Mouse (Mus musculus) embryo, embryonic 11.5 days (tissue): ENCODE measurements around the gene Mob2.

Experiments
- DNase-seq: peaks from one replicate; pipeline ENCODE4 v3.0.0-alpha.2; 2012; ENCODE audit warnings: low read depth, low spot score

Gene Mob2

GRCm38 (mm10) chr7:142060931-142061565 lies at the start of gene Mob2:
Gene Mob2 (minus strand): TSS chr7:142061065.
- DNase-seq: peak; percentile 78

GRCm38 (mm10) chr7:142104747-142105146 lies 43.9 kb upstream of the Mob2 start:
- no peak for DNase-seq

- DNase-seq: peak; percentile 65
These were observed 36.9 kb upstream of the Mob2 start for GRCm38 (mm10) chr7:142097776-142098175.

- no peak for DNase-seq
These were observed 35.8 kb upstream of the Mob2 start for GRCm38 (mm10) chr7:142096701-142097100.

DNA sequence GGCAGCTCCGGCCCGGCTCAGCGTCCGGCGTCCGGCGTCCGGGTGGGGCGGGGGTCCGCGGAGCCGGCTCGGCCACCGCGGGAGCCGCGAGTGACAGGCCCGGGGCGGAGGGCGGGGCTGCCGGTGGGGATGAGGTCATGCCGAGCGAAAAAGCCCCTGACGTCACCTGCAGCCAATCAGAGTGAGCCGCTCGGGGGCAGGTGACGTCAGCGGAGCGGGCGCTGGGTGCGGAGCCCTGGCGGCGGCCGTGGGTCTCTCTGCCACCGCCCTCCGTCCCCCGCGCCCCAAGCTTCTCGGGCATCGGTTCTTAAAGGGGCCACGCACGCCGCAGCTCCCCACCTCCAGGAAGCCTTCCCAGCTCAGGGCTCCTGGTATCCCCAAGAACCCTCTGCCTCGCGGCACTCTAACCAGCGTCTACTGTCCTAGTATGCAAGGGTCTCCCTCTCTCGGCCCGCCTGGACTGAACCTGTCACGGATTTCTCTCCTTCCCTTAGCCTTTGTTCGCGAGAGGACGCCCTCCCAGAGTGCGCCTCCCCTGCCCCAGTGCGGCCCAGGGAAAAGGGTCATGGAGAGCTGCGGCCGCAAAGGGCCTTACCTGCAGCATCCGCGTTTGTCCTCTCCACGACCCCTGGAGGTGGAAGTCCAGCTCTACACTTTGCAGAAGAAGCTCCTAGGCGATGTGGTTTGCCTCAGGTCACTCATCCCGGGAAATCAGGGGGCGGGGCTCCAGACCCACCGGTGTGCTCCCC lies 34.5 kb upstream of the Mob2 start, which contains the start of gene Dusp8:
Gene Dusp8 (minus strand): TSS at position 661 of the 749 bp plus-strand sequence.
- peak; percentile 84 for DNase-seq

DNA sequence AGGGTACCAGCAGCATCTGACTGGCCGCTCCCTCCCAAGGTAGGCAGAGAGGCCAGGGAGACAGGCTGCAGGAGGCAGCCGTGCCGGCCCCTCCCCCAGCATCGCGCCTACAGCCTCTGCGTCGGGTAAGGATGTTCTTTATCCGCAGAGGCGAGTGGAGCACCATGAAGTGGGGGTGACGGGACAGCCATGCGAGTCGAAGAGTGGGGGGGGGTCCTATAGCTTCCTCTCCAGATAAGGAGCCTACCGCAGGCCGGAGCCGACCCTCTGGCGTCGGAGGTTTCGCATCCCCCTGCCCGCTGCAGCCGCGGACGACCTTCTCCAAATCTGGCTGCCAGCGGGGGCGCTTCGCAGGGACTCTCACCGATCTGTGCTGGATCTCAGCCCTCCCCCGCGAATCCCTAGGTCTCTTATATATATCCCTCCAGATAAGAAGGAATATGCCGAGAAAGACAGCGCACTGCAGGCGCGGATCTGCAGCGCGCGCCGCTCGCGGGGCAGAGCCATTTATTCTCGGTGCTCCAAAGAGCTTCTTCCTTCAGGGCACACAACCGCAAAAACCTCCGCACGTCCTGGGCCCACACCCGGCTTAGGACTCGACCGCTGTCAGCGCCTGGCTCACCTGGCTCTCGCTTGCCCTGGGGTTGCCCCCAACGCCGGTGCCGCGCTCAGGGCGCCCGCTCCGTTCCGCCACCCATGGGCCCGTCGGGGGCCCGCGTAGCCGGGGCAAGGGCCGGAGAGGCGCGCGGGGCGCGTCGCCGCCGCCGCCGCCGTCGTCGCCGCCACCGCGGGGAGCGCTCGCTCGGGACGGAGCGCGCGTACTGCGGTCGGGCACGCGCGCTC lies 33.7 kb upstream of the Mob2 start:
- no peak for DNase-seq

GRCm38 (mm10) chr7:142093696-142094240 lies 32.9 kb upstream of the Mob2 start:
- no peak for DNase-seq

DNA sequence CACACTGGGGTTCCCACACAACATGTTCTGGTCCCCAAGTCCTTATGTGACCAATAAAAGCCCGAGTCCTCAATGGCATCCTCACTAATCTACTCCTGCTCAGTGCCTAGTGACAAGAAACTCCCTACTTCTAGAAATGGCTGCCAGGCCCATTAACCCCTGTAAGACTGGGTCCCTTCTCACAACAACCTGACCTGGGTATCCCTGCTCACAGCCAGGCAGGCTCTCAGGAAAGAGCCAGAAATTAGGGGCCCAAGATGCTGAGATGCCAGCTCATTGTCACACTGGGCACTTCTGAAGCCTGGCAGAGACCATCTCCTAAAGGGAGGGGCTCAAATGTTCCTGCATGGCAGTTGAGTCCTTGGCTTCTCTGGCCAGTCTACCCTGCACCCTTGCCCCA lies 32.1 kb upstream of the Mob2 start:
- DNase-seq: no peak

- DNase-seq: no peak
These were observed 31.0 kb upstream of the Mob2 start for GRCm38 (mm10) chr7:142091848-142092247.

DNA sequence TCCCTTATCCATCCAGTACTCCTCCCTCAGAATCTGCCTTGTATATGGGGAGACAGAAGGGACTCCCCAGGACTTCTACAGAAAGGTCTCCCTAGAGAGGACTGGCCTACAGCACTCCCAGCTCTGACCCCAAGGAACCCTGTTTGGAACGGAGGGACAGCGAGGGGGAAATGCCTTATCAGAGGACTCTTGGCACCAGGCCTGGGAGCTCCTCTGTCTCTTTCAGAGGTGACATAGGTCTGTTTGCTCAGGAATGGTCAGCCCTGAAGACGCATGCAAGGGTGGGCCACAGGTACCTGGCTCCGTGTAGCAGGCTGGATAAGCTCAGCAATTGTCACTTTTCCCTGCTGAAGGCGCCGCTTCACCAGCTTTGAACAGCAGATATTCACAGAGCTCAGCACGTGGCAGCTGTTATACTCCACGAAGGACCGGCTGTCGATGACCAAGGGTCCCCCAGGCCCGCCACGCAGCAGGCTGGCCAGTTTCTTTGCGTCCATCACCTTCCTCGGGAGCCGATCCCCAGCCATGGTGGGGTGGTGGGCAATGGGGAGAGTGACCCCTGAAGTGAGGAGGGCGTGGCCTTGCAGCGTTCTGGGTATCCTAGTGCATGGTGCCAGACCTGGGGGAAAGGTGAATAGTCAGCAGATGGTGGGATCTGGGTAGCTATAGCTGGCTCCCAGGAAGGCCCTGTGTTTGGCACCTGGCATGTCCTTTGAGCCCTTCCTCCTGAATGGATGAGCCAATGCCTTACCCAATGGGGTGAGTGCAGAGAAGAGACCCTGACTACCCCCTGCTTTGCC lies 29.0 kb upstream of the Mob2 start:
- no peak for DNase-seq

- peak; percentile 54 for DNase-seq
These were observed 28.0 kb upstream of the Mob2 start for GRCm38 (mm10) chr7:142088886-142089285.

DNA sequence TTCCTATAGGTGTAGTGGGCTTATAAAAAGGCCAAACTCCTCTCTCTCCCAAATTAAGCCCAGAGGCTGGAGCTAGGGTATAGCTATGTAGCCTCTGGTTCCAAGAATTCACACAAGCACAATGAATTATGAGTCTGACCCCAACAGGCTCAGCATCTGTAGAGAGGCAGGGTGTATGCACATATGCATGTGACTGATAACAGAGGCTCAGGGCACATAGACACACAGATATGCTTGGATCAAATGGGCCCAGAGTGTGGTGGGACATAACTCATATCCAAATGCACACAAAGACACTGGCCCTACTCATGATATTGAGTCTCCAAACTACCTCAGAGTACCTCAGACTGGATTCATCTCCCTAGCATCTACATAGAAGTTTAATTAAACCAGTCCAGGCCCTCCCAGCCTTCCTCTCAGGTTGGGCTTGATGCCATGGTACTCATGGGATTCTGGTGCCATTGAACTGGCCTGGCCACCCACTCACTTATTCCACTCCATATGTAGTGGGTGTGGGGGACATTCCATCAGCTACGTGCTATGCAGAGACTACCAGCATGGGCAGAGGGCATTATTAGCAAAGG lies 26.3 kb upstream of the Mob2 start:
- no peak for DNase-seq

DNA sequence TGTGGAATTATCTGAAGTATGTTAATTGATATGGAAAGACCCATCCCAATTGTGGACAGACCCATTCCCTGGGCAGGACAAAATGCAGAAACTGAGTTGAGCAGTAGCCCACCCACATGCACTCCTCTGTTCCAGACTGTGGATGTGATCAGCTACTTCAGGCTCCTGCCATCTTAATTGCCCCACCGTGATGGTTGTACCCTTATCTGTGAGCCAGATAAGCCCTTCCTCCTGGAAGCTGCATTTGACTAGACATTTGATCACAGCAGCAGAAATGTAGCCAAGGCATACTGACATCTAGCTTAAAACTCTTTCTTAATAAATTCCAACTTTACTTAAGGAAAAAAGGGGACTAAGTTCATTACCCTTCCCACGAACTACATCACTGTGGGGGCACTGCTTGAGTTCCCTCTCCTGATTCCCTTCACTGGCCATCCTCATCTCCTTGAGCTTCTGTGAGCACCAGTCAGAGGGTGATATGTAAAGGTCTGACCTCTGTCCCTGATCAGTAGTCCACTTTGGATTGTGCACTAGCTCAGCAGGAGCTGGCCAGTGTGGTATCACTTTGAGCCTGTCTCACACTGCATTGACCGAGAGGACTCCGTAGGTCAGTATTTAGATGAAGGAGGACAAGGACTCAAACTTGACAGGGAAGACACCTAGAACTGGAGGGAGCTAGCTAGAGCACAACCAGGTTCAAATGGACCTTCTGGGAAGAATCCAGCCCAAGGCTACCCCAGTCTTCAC lies 25.5 kb upstream of the Mob2 start:
- DNase-seq: no peak

DNA sequence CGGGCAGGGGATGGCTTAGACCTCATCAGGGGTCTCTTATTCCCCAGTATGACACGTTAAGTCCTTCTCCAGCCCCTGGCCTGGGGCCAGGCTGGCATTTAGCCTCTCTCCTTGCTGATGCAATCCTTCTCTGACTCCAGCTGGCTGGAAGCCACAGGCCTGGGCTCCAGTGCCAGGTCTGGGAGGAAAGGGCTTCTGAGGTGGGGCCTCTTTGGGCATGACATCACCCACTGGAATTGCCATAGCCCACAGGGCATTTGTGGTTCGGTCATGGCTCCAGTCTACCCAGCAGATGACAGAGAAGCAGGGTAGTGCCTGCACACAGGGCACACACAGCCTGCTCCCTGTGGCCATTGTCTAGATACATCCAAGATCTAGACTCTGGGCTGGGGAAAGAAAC lies 24.0 kb upstream of the Mob2 start:
- no peak for DNase-seq

DNA sequence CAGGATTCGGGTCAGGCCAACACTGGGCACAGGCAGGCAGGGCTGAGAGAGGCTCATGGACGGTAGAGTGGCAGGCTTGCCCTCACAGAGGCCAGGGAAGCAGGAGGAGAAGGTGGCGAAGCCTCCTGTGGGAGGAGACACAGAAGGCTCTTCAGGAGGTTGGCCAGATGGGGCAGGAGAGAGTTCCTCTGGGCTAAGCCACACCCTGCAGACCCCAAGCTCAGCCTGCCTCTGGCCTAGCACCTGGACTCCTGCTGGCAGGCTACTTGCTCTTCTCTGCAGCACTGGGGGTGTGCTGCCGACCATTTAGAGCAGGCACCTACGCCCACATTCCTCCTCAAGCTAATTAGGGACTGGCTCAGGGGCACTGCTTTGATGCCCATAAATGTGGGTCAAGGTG lies 23.5 kb upstream of the Mob2 start:
- DNase-seq: no peak

DNA sequence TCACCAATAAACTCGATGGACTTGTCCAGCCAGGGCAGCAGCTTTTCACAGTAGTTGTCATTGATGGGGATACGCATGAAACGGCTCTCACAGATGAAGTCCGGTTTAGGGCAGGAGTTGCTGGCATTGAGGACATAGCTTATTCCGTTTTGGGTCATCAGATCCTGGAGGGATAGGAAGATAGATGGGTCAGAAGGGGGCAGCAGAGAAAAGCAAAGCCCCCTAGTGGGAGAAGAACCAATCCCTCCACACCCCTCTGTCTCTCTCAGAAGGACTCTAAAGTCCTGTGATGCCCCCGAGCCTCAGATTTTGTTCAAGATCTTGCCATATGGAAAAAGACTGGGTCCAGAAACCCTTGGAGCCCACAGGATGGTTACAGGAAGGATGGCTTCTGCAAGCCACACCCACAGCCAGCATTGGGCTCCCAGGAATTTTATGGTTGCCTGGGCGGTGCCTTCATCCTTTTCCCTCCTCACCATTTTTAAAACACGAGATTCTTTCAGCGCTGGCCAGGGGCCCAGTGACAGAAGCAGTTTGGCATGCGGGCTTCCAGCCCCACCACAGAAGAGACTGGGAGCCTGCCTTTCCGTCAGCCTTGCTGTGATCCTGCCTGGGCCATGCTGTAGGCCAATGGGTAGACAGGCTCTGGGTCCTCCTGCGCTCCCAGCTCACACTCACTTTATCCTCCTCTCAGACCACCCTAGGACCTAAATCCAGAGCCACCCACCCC lies 22.9 kb upstream of the Mob2 start:
- DNase-seq: no peak

DNA sequence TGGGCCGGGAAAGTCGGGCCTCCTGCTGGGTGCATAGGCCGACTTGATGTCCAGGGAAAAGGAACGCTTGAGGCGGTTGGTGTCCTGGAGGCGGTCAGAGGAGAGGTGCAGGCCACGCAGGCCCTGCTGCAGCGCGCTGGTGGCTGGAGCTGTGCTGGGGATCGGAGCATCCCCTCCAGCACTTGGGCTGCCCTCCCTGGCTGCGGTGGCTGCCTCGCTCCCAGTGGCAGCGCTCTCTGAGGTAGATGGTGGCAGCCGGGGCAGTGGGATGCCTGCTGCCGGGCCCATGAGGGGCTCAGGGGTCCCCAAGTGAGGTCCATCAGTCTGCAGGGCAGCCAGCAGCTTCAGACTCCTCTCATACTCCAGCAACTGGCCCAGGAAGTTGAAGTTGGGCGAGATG lies 21.7 kb upstream of the Mob2 start:
- no peak for DNase-seq

GRCm38 (mm10) chr7:142082179-142082578 lies 21.3 kb upstream of the Mob2 start:
- no peak for DNase-seq

- no peak for DNase-seq
These were observed 20.9 kb upstream of the Mob2 start for GRCm38 (mm10) chr7:142081736-142082135.
